Mouse (Mus musculus): ENCODE measurements around the gene Olfr1132. TPM values are rescaled to one million over a fixed set of nuclear protein-coding genes. Genes with fewer than 3 reads are reported as not detected.
"Not testable (repeated sequence)": the region's sequence is repeated elsewhere in the genome, so short reads cannot be mapped to it uniquely, and the experiment has no call there.

Gene Olfr1132
- polyA plus RNA-seq (2015; fragmentation: Nextera tagmentation; extraction: Ambion mirVana) = not detected in 2 replicates

DNA sequence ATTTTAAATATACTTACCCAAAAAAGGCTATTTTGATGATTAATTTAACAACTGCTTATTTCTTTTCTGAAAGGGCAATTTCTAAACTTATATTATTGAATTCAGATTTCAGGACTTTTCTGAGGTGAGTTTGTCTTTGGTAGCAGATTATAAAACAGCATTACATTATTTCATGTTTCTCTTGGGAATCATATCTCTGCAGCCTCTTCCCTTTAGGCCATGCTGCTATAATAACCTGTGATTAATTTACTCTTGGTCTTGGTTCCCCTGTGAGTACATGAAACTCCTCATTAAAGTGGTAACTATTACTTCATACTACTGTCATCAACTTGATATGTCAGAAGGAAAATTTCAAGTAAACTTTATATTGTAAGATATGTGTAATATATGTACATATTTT lies at the start of gene Olfr1132:
TSS of gene Olfr1132 (minus strand) at position 101 of the 400 bp plus-strand sequence.
- no peak for ATAC-seq (ENCODE audit: insufficient number of reproducible peaks, low FRiP score, low TSS enrichment, low read depth)
- no peaks in the 10 kb centered on the region for H3K9me3 ChIP-seq (replicated peaks)
- H3K27ac ChIP-seq (replicated peaks) = no peak within 1 kb of the TSS
- H3K36me3 ChIP-seq = no peaks in the 10 kb centered on the region
- no peak within 1 kb of the TSS for H3K4me3 ChIP-seq (replicated peaks)
- no peaks in the 10 kb centered on the region for H3K27me3 ChIP-seq
- H3K4me2 ChIP-seq (replicated peaks) = no peak within 1 kb of the TSS
- no peak within 1 kb of the TSS for H3K9ac ChIP-seq
- no peaks in the 10 kb centered on the region for H3K4me1 ChIP-seq

DNA sequence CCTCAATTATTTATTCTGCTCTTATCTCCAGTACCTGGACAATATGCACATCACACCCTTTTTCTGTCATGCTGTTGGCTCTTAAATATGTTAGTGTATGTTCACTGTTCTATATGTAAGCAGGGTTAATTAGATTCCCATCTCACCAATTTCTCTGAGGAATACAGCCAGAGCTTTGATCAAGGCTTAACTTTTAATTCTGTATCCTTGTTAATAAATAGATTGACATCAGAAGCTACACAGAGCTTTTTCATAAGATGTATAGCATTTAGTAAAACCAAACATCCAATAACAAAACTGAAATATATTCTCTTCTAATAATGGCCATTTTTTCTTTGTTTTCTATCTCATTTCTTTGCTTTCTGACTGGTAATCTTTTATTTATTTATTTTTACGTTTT lies 36.2 kb upstream of the Olfr1132 start, which contains the start of gene Olfr1135:
TSS of gene Olfr1135 (minus strand) at position 101 of the 400 bp plus-strand sequence.
- Histone ChIP-seq H3K36me3 (no peaks in the 10 kb centered on the region), H3K9ac (no peak within 1 kb of the TSS), H3K9me3 (replicated peaks) (no peaks in the 10 kb centered on the region), H3K4me1 (no peaks in the 10 kb centered on the region), H3K27ac (replicated peaks) (no peak within 1 kb of the TSS), H3K4me3 (replicated peaks) (no peak within 1 kb of the TSS), H3K27me3 (no peaks in the 10 kb centered on the region), H3K4me2 (replicated peaks) (no peak within 1 kb of the TSS)
- 12% methylated on average over 1 of the region's 1 CpGs for WGBS
- ATAC-seq (ENCODE audit: insufficient number of reproducible peaks, low FRiP score, low TSS enrichment, low read depth) = no peak

DNA sequence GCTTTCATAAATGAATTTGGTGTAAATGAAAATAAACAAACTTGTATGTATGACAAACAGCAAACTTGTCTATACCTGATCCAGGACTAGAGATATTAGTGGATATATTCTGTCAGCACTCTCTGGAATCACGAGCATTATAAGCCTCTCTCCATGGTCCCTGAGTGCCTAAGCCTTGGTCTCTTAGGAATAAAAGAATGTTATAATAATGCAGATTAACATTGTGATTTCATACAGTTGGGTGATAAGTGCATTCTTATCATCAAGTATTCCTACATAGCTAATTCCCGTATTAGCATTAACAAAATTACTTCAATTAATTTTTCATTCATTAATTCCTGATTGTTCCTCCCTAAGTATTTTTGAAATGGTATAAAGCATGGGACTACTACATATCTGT lies 21.0 kb upstream of the Olfr1132 start, which contains the start of gene Olfr1134:
TSS of gene Olfr1134 (minus strand) at position 101 of the 400 bp plus-strand sequence.
- Histone ChIP-seq H3K9me3 (replicated peaks) (no peaks in the 10 kb centered on the region), H3K27ac (replicated peaks) (no peak within 1 kb of the TSS), H3K4me3 (replicated peaks) (no peak within 1 kb of the TSS), H3K27me3 (no peaks in the 10 kb centered on the region), H3K4me2 (replicated peaks) (no peak within 1 kb of the TSS), H3K9ac (no peak within 1 kb of the TSS), H3K4me1 (no peaks in the 10 kb centered on the region), H3K36me3 (no peaks in the 10 kb centered on the region)
- no peak for ATAC-seq (ENCODE audit: insufficient number of reproducible peaks, low FRiP score, low TSS enrichment, low read depth)
- 78% methylated on average over 2 of the region's 2 CpGs for WGBS

DNA sequence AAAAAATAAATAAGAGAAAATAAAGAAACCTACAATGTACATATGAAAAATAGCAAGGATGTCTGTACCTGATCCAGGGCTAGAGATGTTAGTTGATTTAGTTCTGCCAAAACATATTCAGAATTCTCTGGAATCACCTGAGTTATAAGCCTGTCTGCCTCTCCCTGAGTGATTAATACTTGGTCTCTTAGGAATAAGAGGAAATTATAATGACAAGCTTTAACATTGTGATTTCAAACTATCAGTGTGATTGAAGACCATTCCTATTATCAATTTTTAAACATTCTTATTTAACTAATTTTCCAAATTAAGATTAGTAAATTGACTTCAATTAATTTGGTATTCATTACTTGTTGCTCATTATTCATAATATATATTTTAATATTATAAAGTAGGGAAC lies 9.9 kb upstream of the Olfr1132 start, which contains the start of gene Olfr1133:
TSS of gene Olfr1133 (minus strand) at position 101 of the 400 bp plus-strand sequence.
- H3K4me1 ChIP-seq = no peaks in the 10 kb centered on the region
- ATAC-seq (ENCODE audit: insufficient number of reproducible peaks, low FRiP score, low TSS enrichment, low read depth) = no peak
- no peaks in the 10 kb centered on the region for H3K36me3 ChIP-seq

DNA sequence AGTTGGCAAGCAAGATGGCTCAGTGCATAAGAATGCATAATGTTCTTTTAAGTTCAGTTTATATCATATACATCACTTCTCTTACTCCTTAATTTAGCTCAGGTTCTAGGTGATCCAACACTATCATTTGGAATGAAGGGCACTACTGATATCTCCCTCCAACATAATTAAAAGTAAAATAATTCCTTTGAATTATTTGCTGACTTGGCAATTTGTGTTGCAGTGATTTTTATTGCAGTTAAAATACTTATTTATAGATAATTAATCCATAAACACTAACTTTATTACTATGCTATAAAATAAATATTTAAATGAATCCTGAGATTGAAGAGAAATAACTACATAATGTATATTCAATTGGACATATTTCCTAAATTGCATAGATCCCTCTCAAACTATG lies 5.1 kb upstream of the Olfr1132 start:
- H3K9me3 ChIP-seq (replicated peaks) = no peaks in the 10 kb centered on the region
- H3K9ac ChIP-seq = no peak overlapping the region
- ATAC-seq (ENCODE audit: insufficient number of reproducible peaks, low FRiP score, low TSS enrichment, low read depth) = no peak
- no peaks in the 10 kb centered on the region for H3K27me3 ChIP-seq
- H3K27ac ChIP-seq (replicated peaks) = no peak overlapping the region
- H3K36me3 ChIP-seq = no peaks in the 10 kb centered on the region
- H3K4me1 ChIP-seq = no peaks in the 10 kb centered on the region
- H3K4me3 ChIP-seq (replicated peaks) = no peak overlapping the region
- H3K4me2 ChIP-seq (replicated peaks) = no peak overlapping the region

More for the DNA sequence above, 9.9 kb upstream of the Olfr1132 start, which contains the start of gene Olfr1133:
- H3K4me3 ChIP-seq (replicated peaks) = no peak within 1 kb of the TSS
- no peak within 1 kb of the TSS for H3K9ac ChIP-seq
- H3K4me2 ChIP-seq (replicated peaks) = no peak within 1 kb of the TSS
- H3K27ac ChIP-seq (replicated peaks) = no peak within 1 kb of the TSS
- H3K9me3 ChIP-seq (replicated peaks) = no peaks in the 10 kb centered on the region
- H3K27me3 ChIP-seq = no peaks in the 10 kb centered on the region

DNA sequence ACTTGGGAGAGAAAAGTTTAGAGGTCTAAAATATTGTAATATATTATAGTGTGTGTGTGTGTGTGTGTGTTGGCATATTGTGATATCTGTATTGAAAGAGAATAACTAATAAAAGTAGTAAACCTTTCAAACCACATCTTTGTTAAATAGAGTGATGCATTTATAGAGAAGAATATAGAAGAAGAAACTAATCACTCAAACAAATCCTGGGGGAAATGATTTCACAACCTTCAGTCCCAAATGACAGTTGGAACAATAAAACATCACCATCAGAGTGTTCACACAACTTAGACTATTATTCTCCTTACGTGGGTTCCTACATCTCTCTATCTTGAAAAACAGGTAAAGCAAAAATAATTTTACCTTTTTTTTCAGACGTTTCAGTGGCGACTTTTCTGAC lies 10.5 kb downstream of the Olfr1132 start, which contains the start of gene Olfr1131:
TSS of gene Olfr1131 (plus strand) at position 301 of the 400 bp plus-strand sequence.
- no peaks in the 10 kb centered on the region for H3K27me3 ChIP-seq
- H3K27ac ChIP-seq (replicated peaks) = no peak within 1 kb of the TSS
- H3K9ac ChIP-seq = no peak within 1 kb of the TSS
- no peak for ATAC-seq (ENCODE audit: insufficient number of reproducible peaks, low FRiP score, low TSS enrichment, low read depth)
- WGBS = 69% methylated on average over 3 of the region's 3 CpGs
- H3K4me2 ChIP-seq (replicated peaks) = no peak within 1 kb of the TSS
- H3K4me1 ChIP-seq = no peaks in the 10 kb centered on the region
- H3K9me3 ChIP-seq (replicated peaks) = no peaks in the 10 kb centered on the region
- no peaks in the 10 kb centered on the region for H3K36me3 ChIP-seq
- no peak within 1 kb of the TSS for H3K4me3 ChIP-seq (replicated peaks)

DNA sequence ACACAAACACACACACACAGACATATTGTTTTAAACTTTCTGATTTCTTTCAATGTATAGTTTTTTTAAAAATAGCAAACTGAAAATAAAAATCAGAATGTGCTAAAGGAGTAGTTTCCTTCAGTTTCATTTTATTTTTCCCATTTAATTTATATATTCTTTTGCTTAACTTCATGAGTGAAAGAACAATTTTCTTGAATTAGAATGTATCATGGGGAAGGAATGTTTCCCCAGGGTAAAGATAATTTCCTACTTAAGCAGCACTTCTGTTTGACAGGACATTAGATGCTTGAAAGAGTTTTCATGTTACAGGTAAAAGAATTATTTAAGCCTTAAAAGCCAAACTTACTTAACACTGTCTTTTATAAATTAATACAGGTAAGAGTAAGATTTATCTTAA lies 31.4 kb downstream of the Olfr1132 start, which contains the start of gene Olfr1130:
TSS of gene Olfr1130 (plus strand) at position 301 of the 400 bp plus-strand sequence.
- not testable (repeated sequence) for H3K9ac ChIP-seq

More for the DNA sequence above, 31.4 kb downstream of the Olfr1132 start, which contains the start of gene Olfr1130:
- H3K9me3 ChIP-seq (replicated peaks); H3K36me3 ChIP-seq; H3K4me2 ChIP-seq (replicated peaks); H3K4me1 ChIP-seq; H3K4me3 ChIP-seq (replicated peaks); H3K27ac ChIP-seq (replicated peaks); H3K27me3 ChIP-seq; ATAC-seq (ENCODE audit: insufficient number of reproducible peaks, low FRiP score, low TSS enrichment, low read depth): not testable (repeated sequence)

Other genes with a start within 250 kb of the Olfr1132 start
- 0.14 and 0.23 TPM in 2 replicates for gene Olfr1123, start 220.9 kb downstream of the Olfr1132 start, polyA plus RNA-seq (2015; fragmentation: Nextera tagmentation; extraction: Ambion mirVana)
- 0.07 TPM in 1 of 2 replicates, not detected in the other for gene Olfr1124, start 207.3 kb downstream of the Olfr1132 start, polyA plus RNA-seq (2015; fragmentation: Nextera tagmentation; extraction: Ambion mirVana)
- gene Olfr1126, start 183.6 kb downstream of the Olfr1132 start, polyA plus RNA-seq (2015; fragmentation: Nextera tagmentation; extraction: Ambion mirVana) = not detected in 2 replicates
- not detected in 2 replicates for gene Pramel7, start 140.4 kb downstream of the Olfr1132 start, polyA plus RNA-seq (2015; fragmentation: Nextera tagmentation; extraction: Ambion mirVana)
- gene Pramel6, start 131.0 kb downstream of the Olfr1132 start, polyA plus RNA-seq (2015; fragmentation: Nextera tagmentation; extraction: Ambion mirVana) = not detected in 2 replicates
- gene Olfr153, start 105.7 kb downstream of the Olfr1132 start, polyA plus RNA-seq (2015; fragmentation: Nextera tagmentation; extraction: Ambion mirVana) = not detected in 2 replicates
- not detected in 2 replicates for gene Olfr1128, start 92.0 kb downstream of the Olfr1132 start, polyA plus RNA-seq (2015; fragmentation: Nextera tagmentation; extraction: Ambion mirVana)
- gene Olfr1129, start 63.6 kb downstream of the Olfr1132 start, polyA plus RNA-seq (2015; fragmentation: Nextera tagmentation; extraction: Ambion mirVana) = 0.17 TPM in 1 of 2 replicates, not detected in the other
- gene Olfr1130, start 31.3 kb downstream of the Olfr1132 start, polyA plus RNA-seq (2015; fragmentation: Nextera tagmentation; extraction: Ambion mirVana) = not detected in 2 replicates
- gene Olfr1131, start 10.4 kb downstream of the Olfr1132 start, polyA plus RNA-seq (2015; fragmentation: Nextera tagmentation; extraction: Ambion mirVana) = not detected in 2 replicates
- gene Olfr1133, start 9.8 kb upstream of the Olfr1132 start, polyA plus RNA-seq (2015; fragmentation: Nextera tagmentation; extraction: Ambion mirVana) = 0.24 and 0.49 TPM in 2 replicates
- gene Olfr1134, start 20.9 kb upstream of the Olfr1132 start, polyA plus RNA-seq (2015; fragmentation: Nextera tagmentation; extraction: Ambion mirVana) = not detected in 2 replicates
- gene Olfr1135, start 36.1 kb upstream of the Olfr1132 start, polyA plus RNA-seq (2015; fragmentation: Nextera tagmentation; extraction: Ambion mirVana) = not detected in 2 replicates
- not detected in 2 replicates for gene Olfr1136, start 56.4 kb upstream of the Olfr1132 start, polyA plus RNA-seq (2015; fragmentation: Nextera tagmentation; extraction: Ambion mirVana)
- gene Olfr1137, start 75.6 kb upstream of the Olfr1132 start, polyA plus RNA-seq (2015; fragmentation: Nextera tagmentation; extraction: Ambion mirVana) = 0.16 TPM in 1 of 2 replicates, not detected in the other
- gene Olfr1138, start 102.4 kb upstream of the Olfr1132 start, polyA plus RNA-seq (2015; fragmentation: Nextera tagmentation; extraction: Ambion mirVana) = not detected in 2 replicates
- gene Olfr1140, start 106.2 kb upstream of the Olfr1132 start, polyA plus RNA-seq (2015; fragmentation: Nextera tagmentation; extraction: Ambion mirVana) = 0.39 TPM in 1 of 2 replicates, not detected in the other
- gene Olfr1141, start 116.5 kb upstream of the Olfr1132 start, polyA plus RNA-seq (2015; fragmentation: Nextera tagmentation; extraction: Ambion mirVana) = not detected in 2 replicates
- 0.17 TPM in 1 of 2 replicates, not detected in the other for gene Olfr152, start 141.9 kb upstream of the Olfr1132 start, polyA plus RNA-seq (2015; fragmentation: Nextera tagmentation; extraction: Ambion mirVana)
- 0.27 TPM in 1 of 2 replicates, not detected in the other for gene Olfr1143, start 163.1 kb upstream of the Olfr1132 start, polyA plus RNA-seq (2015; fragmentation: Nextera tagmentation; extraction: Ambion mirVana)
- gene Olfr1145, start 172.3 kb upstream of the Olfr1132 start, polyA plus RNA-seq (2015; fragmentation: Nextera tagmentation; extraction: Ambion mirVana) = not detected in 2 replicates
- not detected in 2 replicates for gene Olfr1148, start 193.0 kb upstream of the Olfr1132 start, polyA plus RNA-seq (2015; fragmentation: Nextera tagmentation; extraction: Ambion mirVana)
- gene Olfr1150-ps1, start 206.5 kb upstream of the Olfr1132 start, polyA plus RNA-seq (2015; fragmentation: Nextera tagmentation; extraction: Ambion mirVana) = 0.04 TPM in 1 of 2 replicates, not detected in the other
- gene Olfr1151, start 218.3 kb upstream of the Olfr1132 start, polyA plus RNA-seq (2015; fragmentation: Nextera tagmentation; extraction: Ambion mirVana) = not detected in 2 replicates
- gene Olfr1152, start 229.0 kb upstream of the Olfr1132 start, polyA plus RNA-seq (2015; fragmentation: Nextera tagmentation; extraction: Ambion mirVana) = 0.05 TPM in 1 of 2 replicates, not detected in the other